Mouse (Mus musculus): Measurements from ENCODE around the gene Snx29. TPM values are rescaled to one million over a fixed set of nuclear protein-coding genes. Genes with fewer than 3 reads are reported as not detected.

The Snx29 gene
- total and polyA plus RNA-seq, 3 experiments = 2.6 to 9.9 (median 8.9) TPM

DNA sequence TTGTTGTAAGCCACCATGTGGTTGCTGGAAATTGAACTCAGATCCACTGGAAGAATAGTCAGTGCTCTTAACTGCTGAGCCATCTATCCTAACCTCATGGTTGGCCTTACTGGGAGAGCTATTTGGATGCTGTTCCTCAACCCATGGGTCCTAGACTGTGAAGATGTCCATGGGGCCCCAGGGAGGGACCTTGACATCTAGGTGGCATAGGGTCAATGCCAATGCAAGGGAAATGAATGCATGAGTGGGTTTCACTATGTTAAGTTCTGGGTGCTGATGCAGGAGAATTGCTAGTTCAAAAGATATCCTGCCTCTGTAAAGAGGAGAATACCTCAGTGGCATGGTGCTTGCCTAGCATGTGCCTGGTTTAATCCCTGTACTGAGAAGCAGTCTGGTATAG is 63.5 kb downstream of the Snx29 start:
- no peaks in the 10 kb centered on the region for H3K79me2 ChIP-seq (replicated peaks; ENCODE audit: control insufficient read depth, insufficient read depth, low read length)
- H3K9ac ChIP-seq (ENCODE audit: low read depth, low read length) = no peak overlapping the region
- no peaks in the 10 kb centered on the region for H3K27me3 ChIP-seq (ENCODE audit: control insufficient read depth, insufficient read depth, low read length)
- no peak for DNase-seq
- intact Hi-C loops (cut with DNase I) = no loop called here
- H3K27ac ChIP-seq = no peak overlapping the region
- no peaks in the 10 kb centered on the region; the same call in 1 of the 2 replicates for H3K4me1 ChIP-seq (ENCODE audit: control insufficient read depth, insufficient read depth, low read length)
- no peak overlapping the region for H3K4me3 ChIP-seq
- TF ChIP-seq EP300 (IDR thresholded peaks at IDR 0.05; ENCODE audit: insufficient read depth, low read depth, low read length) (no peak), POLR2A (IDR thresholded peaks at IDR 0.05; ENCODE audit: insufficient read depth, low read depth, low read length) (no peak), CTCF (IDR thresholded peaks at IDR 0.05) (no peak)
- H3K36me3 ChIP-seq (ENCODE audit: control insufficient read depth, insufficient read depth, low read length) = no peaks in the 10 kb centered on the region

DNA sequence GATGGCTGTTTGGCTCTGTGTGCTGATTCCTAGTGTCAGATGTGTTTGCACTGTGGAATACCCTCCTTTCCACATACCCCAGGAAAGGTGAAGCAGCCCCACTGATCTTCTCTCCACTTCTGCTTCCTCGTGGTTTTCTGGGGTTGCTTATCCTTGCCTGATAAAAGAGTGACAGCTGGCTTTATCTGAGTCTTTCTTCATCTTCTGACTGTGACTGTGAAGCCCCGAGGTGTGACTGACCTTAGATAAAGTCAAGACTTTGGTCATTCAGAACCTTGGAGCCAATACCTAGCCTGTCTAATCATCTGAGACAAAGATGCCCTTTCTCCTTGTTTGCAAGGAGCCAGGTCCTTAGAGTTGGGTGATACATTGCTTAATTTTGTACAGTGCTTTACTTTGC is 65.4 kb downstream of the Snx29 start:
- no peaks in the 10 kb centered on the region for H3K36me3 ChIP-seq (ENCODE audit: control insufficient read depth, insufficient read depth, low read length)
- intact Hi-C loops (cut with DNase I) = no loop called here
- no peak overlapping the region for H3K27ac ChIP-seq
- DNase-seq = no peak
- H3K4me1 ChIP-seq (ENCODE audit: control insufficient read depth, insufficient read depth, low read length) = no peaks in the 10 kb centered on the region; the same call in 1 of the 2 replicates
- H3K4me3 ChIP-seq = no peak overlapping the region
- WGBS = 19% methylated on average over 2 of the region's 2 CpGs
- no peaks in the 10 kb centered on the region for H3K27me3 ChIP-seq (ENCODE audit: control insufficient read depth, insufficient read depth, low read length)
- TF ChIP-seq CTCF (IDR thresholded peaks at IDR 0.05) (no peak), EP300 (IDR thresholded peaks at IDR 0.05; ENCODE audit: insufficient read depth, low read depth, low read length) (no peak), POLR2A (IDR thresholded peaks at IDR 0.05; ENCODE audit: insufficient read depth, low read depth, low read length) (no peak)
- H3K9ac ChIP-seq (ENCODE audit: low read depth, low read length) = no peak overlapping the region
- no peaks in the 10 kb centered on the region for H3K79me2 ChIP-seq (replicated peaks; ENCODE audit: control insufficient read depth, insufficient read depth, low read length)

DNA sequence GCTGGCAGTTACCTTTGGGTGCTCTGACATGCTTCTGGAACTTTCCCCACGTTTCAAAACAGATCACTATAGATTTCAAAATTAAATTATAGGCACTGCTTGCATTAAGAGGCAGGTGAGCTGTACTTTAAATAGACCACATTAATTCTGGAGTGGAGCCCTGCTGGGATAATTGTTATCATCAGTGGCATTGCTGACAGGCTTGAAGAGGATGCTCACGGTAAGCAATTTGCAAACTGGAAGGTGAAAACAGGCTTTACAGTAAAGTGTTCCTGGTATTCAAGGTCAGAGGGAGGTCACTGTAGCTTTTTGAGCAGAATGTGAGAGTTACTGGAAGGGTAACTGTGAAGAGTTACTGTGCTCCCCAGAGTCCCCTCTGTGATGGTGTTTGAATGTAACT is 66.6 kb downstream of the Snx29 start:
- intact Hi-C loops (cut with DNase I) = no loop called here
- no peaks in the 10 kb centered on the region for H3K79me2 ChIP-seq (replicated peaks; ENCODE audit: control insufficient read depth, insufficient read depth, low read length)
- H3K36me3 ChIP-seq (ENCODE audit: control insufficient read depth, insufficient read depth, low read length) = no peaks in the 10 kb centered on the region
- no peak for DNase-seq
- no peak overlapping the region for H3K9ac ChIP-seq (ENCODE audit: low read depth, low read length)
- no peaks in the 10 kb centered on the region for H3K27me3 ChIP-seq (ENCODE audit: control insufficient read depth, insufficient read depth, low read length)
- WGBS = 25% methylated on average over 2 of the region's 2 CpGs
- no peak for TF ChIP-seq CTCF (IDR thresholded peaks at IDR 0.05)
- no peaks in the 10 kb centered on the region; the same call in 1 of the 2 replicates for H3K4me1 ChIP-seq (ENCODE audit: control insufficient read depth, insufficient read depth, low read length)
- H3K4me3 ChIP-seq = no peak overlapping the region
- no peak overlapping the region for H3K27ac ChIP-seq

- DNase-seq = no peak
- no peak for TF ChIP-seq EP300 (IDR thresholded peaks at IDR 0.05; ENCODE audit: insufficient read depth, low read depth, low read length)
- intact Hi-C loops (cut with DNase I) = no loop called here
- WGBS = 79% methylated on average over 2 of the region's 2 CpGs
- Histone ChIP-seq H3K4me1 (ENCODE audit: control insufficient read depth, insufficient read depth, low read length) (no peaks in the 10 kb centered on the region), H3K4me3 (no peak overlapping the region), H3K27me3 (ENCODE audit: control insufficient read depth, insufficient read depth, low read length) (no peaks in the 10 kb centered on the region), H3K36me3 (ENCODE audit: control insufficient read depth, insufficient read depth, low read length) (no peaks in the 10 kb centered on the region), H3K79me2 (replicated peaks; ENCODE audit: control insufficient read depth, insufficient read depth, low read length) (no peaks in the 10 kb centered on the region), H3K9ac (ENCODE audit: low read depth, low read length) (no peak overlapping the region), H3K27ac (no peak overlapping the region)
Observed at GRCm38 (mm10) chr16:11396570-11396969, 73.9 kb downstream of the Snx29 start.

- H3K27ac ChIP-seq = no peak overlapping the region
- intact Hi-C loops (cut with DNase I) = no loop called here
- H3K4me1 ChIP-seq (ENCODE audit: control insufficient read depth, insufficient read depth, low read length) = no peaks in the 10 kb centered on the region
- 70% methylated on average over 4 of the region's 4 CpGs for WGBS
- no peak for TF ChIP-seq CTCF (IDR thresholded peaks at IDR 0.05)
- no peak for TF ChIP-seq EP300 (IDR thresholded peaks at IDR 0.05; ENCODE audit: insufficient read depth, low read depth, low read length)
- TF ChIP-seq POLR2A (IDR thresholded peaks at IDR 0.05; ENCODE audit: insufficient read depth, low read depth, low read length) = no peak
- no peaks in the 10 kb centered on the region for H3K36me3 ChIP-seq (ENCODE audit: control insufficient read depth, insufficient read depth, low read length)
- no peaks in the 10 kb centered on the region for H3K79me2 ChIP-seq (replicated peaks; ENCODE audit: control insufficient read depth, insufficient read depth, low read length)
- no peaks in the 10 kb centered on the region for H3K27me3 ChIP-seq (ENCODE audit: control insufficient read depth, insufficient read depth, low read length)
- DNase-seq = no peak
- H3K9ac ChIP-seq (ENCODE audit: low read depth, low read length) = no peak overlapping the region
- no peak overlapping the region for H3K4me3 ChIP-seq
Observed at GRCm38 (mm10) chr16:11399386-11399785, 76.7 kb downstream of the Snx29 start.

- WGBS = 93% methylated on average over 6 of the region's 6 CpGs
- H3K36me3 ChIP-seq (ENCODE audit: control insufficient read depth, insufficient read depth, low read length) = no peaks in the 10 kb centered on the region
- H3K27ac ChIP-seq = no peak overlapping the region
- H3K4me3 ChIP-seq = no peak overlapping the region
- H3K79me2 ChIP-seq (replicated peaks; ENCODE audit: control insufficient read depth, insufficient read depth, low read length) = no peaks in the 10 kb centered on the region
- TF ChIP-seq EP300 (IDR thresholded peaks at IDR 0.05; ENCODE audit: insufficient read depth, low read depth, low read length) = no peak
- no peak for TF ChIP-seq POLR2A (IDR thresholded peaks at IDR 0.05; ENCODE audit: insufficient read depth, low read depth, low read length)
- TF ChIP-seq CTCF (IDR thresholded peaks at IDR 0.05) = no peak
- no peaks in the 10 kb centered on the region for H3K4me1 ChIP-seq (ENCODE audit: control insufficient read depth, insufficient read depth, low read length)
- DNase-seq = no peak
- no peaks in the 10 kb centered on the region for H3K27me3 ChIP-seq (ENCODE audit: control insufficient read depth, insufficient read depth, low read length)
- H3K9ac ChIP-seq (ENCODE audit: low read depth, low read length) = no peak overlapping the region
- intact Hi-C loops (cut with DNase I) = no loop called here
Observed at GRCm38 (mm10) chr16:11399845-11400565, 77.3 kb downstream of the Snx29 start.

Data from heart, adult 2 months (tissue).